Mouse (Mus musculus) C2C12 (cell line): ENCODE data around the gene Tmem30a. TPM values are rescaled to one million over a fixed set of nuclear protein-coding genes. Genes with fewer than 3 reads are reported as not detected.

Experiments used
- H3K27me3 ChIP-seq: one replicate; pipeline ENCODE4 v1.6.1; 2011; ENCODE audit not compliant: control insufficient read depth, insufficient read depth, insufficient read length
- H3K36me3 ChIP-seq: one replicate; pipeline ENCODE4 v1.6.1; 2011; ENCODE audit not compliant: control insufficient read depth, insufficient read depth
- H3K4me3 ChIP-seq: one replicate; pipeline ENCODE4 v1.5.1; 2011; ENCODE audit warnings: mild to moderate bottlenecking, control low read depth; ENCODE audit not compliant: poor library complexity, insufficient read depth, severe bottlenecking
- H3K79me2 ChIP-seq: one replicate; pipeline ENCODE4 v1.6.1; 2011; ENCODE audit not compliant: control insufficient read depth, insufficient read depth
- H3K79me3 ChIP-seq: one replicate; pipeline ENCODE4 v1.6.1; 2011; ENCODE audit warnings: low read depth, control low read depth
- H3ac ChIP-seq: one replicate; pipeline ENCODE3; 2011; ENCODE audit warnings: low read depth; ENCODE audit not compliant: control insufficient read depth, insufficient read length
- CEBPB ChIP-seq: IDR thresholded peaks from one replicate; pipeline ENCODE4 v1.6.1; 2011; ENCODE audit warnings: low read depth, mild to moderate bottlenecking, control low read depth, moderate library complexity
- CTCF ChIP-seq: IDR thresholded peaks from one replicate; pipeline ENCODE4 v1.5.1; 2011; ENCODE audit not compliant: control insufficient read depth, insufficient read depth, insufficient read length
- FOSL1 ChIP-seq: IDR thresholded peaks from one replicate; pipeline ENCODE4 v1.8.0; 2011; ENCODE audit warnings: mild to moderate bottlenecking, low read length; ENCODE audit not compliant: poor library complexity, insufficient read depth, severe bottlenecking
- MAX ChIP-seq: IDR thresholded peaks from one replicate; pipeline ENCODE4 v1.6.1; 2011; ENCODE audit warnings: mild to moderate bottlenecking, control low read depth
- MYOD1 ChIP-seq: IDR thresholded peaks from one replicate; pipeline ENCODE4 v1.6.1; 2011; ENCODE audit warnings: low read depth; ENCODE audit not compliant: control insufficient read depth, insufficient read length
- MYOG ChIP-seq: IDR thresholded peaks from one replicate; pipeline ENCODE4 v1.6.1; 2011; ENCODE audit not compliant: control insufficient read depth, insufficient read length; ENCODE audit errors: extremely low read depth
- USF1 ChIP-seq: IDR thresholded peaks from one replicate; pipeline ENCODE4 v1.6.1; 2011; ENCODE audit warnings: low read depth, mild to moderate bottlenecking, control low read depth, moderate library complexity
- polyA plus RNA-seq: library from polyadenylated mRNA; unstranded; fragments of >200 nt; fragmentation: generic; extraction: Trizol; gene quantifications from one replicate; pipeline ENCODE4 v1.2.1, GENCODE M21; 2012; ENCODE audit warnings: missing spikeins

Gene Tmem30a
- polyA plus RNA-seq, 1 experiment: 18.4 TPM

- Histone ChIP-seq H3K4me3 (no peak overlapping the region), H3K79me3 (no peaks in the 10 kb centered on the region), H3K27me3 (peaks cover 14% of the 10 kb centered on the region), H3K36me3 (no peaks in the 10 kb centered on the region), H3K79me2 (no peaks in the 10 kb centered on the region), H3ac (no peak overlapping the region)
- TF ChIP-seq USF1: no peak
- no peak for TF ChIP-seq FOSL1
- no peak for TF ChIP-seq CTCF
- TF ChIP-seq CEBPB: no peak
- no peak for TF ChIP-seq MYOG
Observed at GRCm38 (mm10) chr9:79816013-79816412, 22.7 kb upstream of the Tmem30a start.

DNA sequence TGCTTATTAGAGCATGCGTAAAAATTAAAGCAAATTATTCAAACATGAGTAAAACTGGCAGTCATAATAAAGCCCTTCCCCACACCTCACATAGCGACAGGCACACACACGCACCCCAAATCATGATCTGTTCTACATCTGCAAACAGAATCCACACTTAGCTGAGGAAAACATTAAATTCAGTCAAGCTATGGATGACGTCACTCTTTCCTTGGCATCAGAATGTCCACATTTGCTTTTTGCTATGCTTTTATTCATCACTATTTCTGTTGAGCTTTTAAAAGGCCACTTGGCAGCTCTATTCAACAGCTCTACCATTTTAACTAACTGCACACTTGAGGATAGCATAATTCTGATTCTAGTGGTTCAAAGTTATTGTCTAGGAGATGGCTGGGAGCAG, 21.3 kb upstream of the Tmem30a start:
- Histone ChIP-seq H3K79me2 (no peaks in the 10 kb centered on the region), H3K79me3 (no peaks in the 10 kb centered on the region), H3K27me3 (peaks cover 19% of the 10 kb centered on the region), H3K36me3 (no peaks in the 10 kb centered on the region), H3K4me3 (no peak overlapping the region), H3ac (no peak overlapping the region)
- TF ChIP-seq CTCF: no peak
- TF ChIP-seq MYOD1: no peak
- no peak for TF ChIP-seq MYOG
- TF ChIP-seq FOSL1: no peak
- TF ChIP-seq USF1: no peak
- TF ChIP-seq MAX: no peak
- no peak for TF ChIP-seq CEBPB

DNA sequence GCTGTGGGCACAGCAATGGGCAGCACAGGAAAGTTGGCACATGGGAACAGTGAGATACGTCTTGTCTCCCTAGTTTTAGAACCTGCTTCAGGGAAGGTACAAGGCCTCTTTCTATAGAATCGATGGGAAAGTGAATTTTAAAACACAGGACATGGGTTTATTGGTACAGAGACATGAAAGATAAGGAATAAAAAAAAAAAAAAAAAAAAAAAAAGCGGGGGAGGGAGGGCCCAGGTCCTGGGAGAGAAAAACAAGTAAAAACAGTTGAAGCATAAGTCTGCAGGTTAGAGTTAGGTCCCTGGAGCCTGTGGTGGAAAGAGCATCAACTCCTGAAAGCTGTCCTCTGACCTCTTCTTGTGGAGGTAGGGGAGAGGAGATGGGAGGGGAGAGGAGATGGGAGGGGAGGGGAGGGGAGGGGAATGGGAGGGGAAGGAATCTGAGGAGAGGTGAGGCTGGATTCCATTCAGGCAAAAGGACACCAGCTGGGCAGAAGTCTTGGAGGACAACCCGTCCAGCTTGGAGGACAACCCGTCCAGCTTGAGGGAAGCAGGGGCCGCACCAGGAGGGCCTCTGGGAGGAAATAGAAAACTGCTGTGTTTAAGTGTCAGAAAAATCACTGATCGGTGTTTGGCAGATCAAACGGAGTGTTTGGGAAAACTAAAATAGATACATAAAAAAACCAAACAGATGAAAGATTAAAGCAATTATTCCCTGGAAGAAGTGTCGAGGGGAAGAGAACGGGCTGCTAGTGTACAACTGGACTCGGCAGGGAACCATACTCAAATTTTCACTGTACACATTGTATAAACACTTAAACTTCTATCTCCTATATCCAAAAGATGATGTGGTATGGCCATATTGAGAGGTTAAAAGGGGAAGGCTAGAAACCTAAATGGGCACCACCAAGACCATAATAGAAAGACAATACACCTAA, 17.9 kb upstream of the Tmem30a start:
- no peaks in the 10 kb centered on the region for H3K79me2 ChIP-seq
- H3K79me3 ChIP-seq: no peaks in the 10 kb centered on the region
- TF ChIP-seq MAX: no peak
- no peak for TF ChIP-seq CEBPB
- no peak overlapping the region for H3K4me3 ChIP-seq
- no peaks in the 10 kb centered on the region for H3K36me3 ChIP-seq
- H3ac ChIP-seq: no peak overlapping the region
- peaks cover 20% of the 10 kb centered on the region for H3K27me3 ChIP-seq

DNA sequence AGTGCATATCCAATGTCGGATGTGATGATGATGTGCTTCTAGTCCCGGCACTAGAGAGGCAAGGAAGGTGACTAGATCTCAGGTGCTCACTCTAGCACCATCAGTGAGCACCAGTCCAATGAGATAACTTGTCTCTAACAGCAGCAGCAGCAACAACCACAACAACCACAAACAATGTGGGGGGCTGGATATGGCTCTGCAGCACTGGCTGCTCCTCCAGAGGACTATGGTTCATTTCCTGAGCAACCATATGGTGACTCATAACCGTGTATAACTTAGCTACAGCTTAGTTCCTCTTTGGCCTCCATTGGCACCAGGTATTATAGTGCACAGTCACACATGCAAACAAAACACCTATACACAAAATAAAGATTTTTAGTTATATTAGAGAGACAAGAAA, 17.2 kb upstream of the Tmem30a start:
- H3K27me3 ChIP-seq: peaks cover 27% of the 10 kb centered on the region
- no peaks in the 10 kb centered on the region for H3K79me2 ChIP-seq
- no peaks in the 10 kb centered on the region for H3K79me3 ChIP-seq
- TF ChIP-seq CTCF (no peak), CEBPB (no peak), FOSL1 (no peak), MYOD1 (no peak), MAX (no peak), USF1 (no peak), MYOG (no peak)
- H3ac ChIP-seq: no peak overlapping the region
- no peaks in the 10 kb centered on the region for H3K36me3 ChIP-seq
- H3K4me3 ChIP-seq: no peak overlapping the region

DNA sequence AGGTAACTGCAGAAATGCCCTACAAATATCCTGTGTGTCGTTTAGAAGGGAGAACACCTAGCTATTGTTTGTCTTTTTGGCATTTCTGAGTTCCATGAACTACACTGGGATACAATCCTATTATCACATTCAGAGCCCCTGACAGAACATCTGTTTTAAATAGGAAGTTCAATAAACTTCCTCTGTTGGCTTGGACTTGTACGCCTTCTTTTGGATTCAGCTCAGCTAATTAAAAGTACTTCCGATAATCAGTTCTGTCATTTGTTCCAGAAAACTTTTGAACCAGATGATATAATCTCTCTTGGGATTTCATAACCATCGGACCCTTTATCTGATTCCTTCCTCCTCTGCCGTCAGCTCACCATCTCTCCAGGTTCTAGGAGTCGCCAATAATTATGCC, 16.1 kb upstream of the Tmem30a start:
- peaks cover 30% of the 10 kb centered on the region for H3K27me3 ChIP-seq
- TF ChIP-seq CEBPB (no peak), MYOG (no peak)
- H3K79me2 ChIP-seq: no peaks in the 10 kb centered on the region
- H3K4me3 ChIP-seq: no peak overlapping the region
- no peaks in the 10 kb centered on the region for H3K36me3 ChIP-seq
- H3K79me3 ChIP-seq: no peaks in the 10 kb centered on the region
- H3ac ChIP-seq: no peak overlapping the region

- Histone ChIP-seq H3K79me3 (no peaks in the 10 kb centered on the region), H3K27me3 (peaks cover 20% of the 10 kb centered on the region), H3K36me3 (no peaks in the 10 kb centered on the region), H3K4me3 (no peak overlapping the region), H3K79me2 (no peaks in the 10 kb centered on the region), H3ac (no peak overlapping the region)
- no peak for TF ChIP-seq FOSL1
- TF ChIP-seq CTCF: no peak
- no peak for TF ChIP-seq MAX
- TF ChIP-seq MYOD1: no peak
- no peak for TF ChIP-seq MYOG
Observed at GRCm38 (mm10) chr9:79807178-79807577, 13.9 kb upstream of the Tmem30a start.
